Mouse (Mus musculus) heart, postnatal 25 days (tissue): ENCODE results near the gene Gm21312. TPM values are rescaled to one million over a fixed set of nuclear protein-coding genes. Genes with fewer than 3 reads are reported as not detected.
"Not testable (repeated sequence)": the region's sequence is repeated elsewhere in the genome, so short reads cannot be mapped to it uniquely, and the experiment has no call there.

Source experiments
- DNase-seq: peaks from one replicate; pipeline ENCODE4 v3.0.0; 2022; ENCODE audit warnings: low spot score
- intact Hi-C: fragments of 180-260 bp; cut with DNase I; formaldehyde crosslinking; loops from one replicate; pipeline ENCODE4 v1.15.1; 2025
- total RNA-seq, 2 experiments: library from RNA; stranded (reverse); gene quantifications; 2 replicates each; pipeline ENCODE4 v1.2.3; 2021

The Gm21312 gene
- not detected for total RNA-seq

- intact Hi-C loops, DNase-seq: not testable (repeated sequence)
Observed at GRCm38 (mm10) chr10:104176724-104177123, at the start of gene Gm21312. TSS of gene Gm21312 (plus strand) at chr10:104177024.

DNA sequence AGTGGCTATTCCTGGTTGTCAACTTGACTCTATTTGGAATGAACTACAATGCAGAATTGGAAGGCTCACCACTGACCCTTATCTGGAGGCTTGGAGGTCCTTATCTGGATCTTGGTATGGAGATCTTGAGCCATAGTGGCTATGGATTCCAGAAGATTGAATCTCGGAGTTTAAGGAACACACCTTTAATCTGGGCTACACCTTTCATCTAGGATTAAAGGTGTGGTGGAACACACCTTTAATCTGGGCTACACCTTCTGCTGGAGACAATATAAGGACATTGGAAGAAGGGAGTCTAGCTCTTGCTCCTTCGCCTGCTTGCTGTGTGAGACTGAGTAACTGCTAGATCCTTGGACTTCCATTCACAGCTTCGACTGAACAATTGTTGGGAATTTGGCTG, 34.1 kb upstream of the Gm21312 start, which contains the start of gene Gm21293:
Gene Gm21293, plus strand, starts transcription at position 301 of the 400 bp plus-strand sequence.
- intact Hi-C loops, result not testable (repeated sequence)

DNA sequence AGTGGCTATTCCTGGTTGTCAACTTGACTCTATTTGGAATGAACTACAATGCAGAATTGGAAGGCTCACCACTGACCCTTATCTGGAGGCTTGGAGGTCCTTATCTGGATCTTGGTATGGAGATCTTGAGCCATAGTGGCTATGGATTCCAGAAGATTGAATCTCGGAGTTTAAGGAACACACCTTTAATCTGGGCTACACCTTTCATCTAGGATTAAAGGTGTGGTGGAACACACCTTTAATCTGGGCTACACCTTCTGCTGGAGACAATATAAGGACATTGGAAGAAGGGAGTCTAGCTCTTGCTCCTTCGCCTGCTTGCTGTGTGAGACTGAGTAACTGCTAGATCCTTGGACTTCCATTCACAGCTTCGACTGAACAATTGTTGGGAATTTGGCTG, 25.6 kb upstream of the Gm21312 start, which contains the start of gene Gm6763:
Gene Gm6763, plus strand, starts transcription at position 301 of the 400 bp plus-strand sequence.
- intact Hi-C loops, DNase-seq: not testable (repeated sequence)

More for the DNA sequence above, 34.1 kb upstream of the Gm21312 start, which contains the start of gene Gm21293:
- DNase-seq, result not testable (repeated sequence)

GRCm38 (mm10) chr10:104159706-104160105, 17.1 kb upstream of the Gm21312 start, which contains the start of gene Gm8764:
TSS of gene Gm8764 (plus strand) at chr10:104160006.
- intact Hi-C loops, DNase-seq: not testable (repeated sequence)

DNA sequence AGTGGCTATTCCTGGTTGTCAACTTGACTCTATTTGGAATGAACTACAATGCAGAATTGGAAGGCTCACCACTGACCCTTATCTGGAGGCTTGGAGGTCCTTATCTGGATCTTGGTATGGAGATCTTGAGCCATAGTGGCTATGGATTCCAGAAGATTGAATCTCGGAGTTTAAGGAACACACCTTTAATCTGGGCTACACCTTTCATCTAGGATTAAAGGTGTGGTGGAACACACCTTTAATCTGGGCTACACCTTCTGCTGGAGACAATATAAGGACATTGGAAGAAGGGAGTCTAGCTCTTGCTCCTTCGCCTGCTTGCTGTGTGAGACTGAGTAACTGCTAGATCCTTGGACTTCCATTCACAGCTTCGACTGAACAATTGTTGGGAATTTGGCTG, 8.6 kb upstream of the Gm21312 start, which contains the start of gene Gm21304:
Gene Gm21304, plus strand, starts transcription at position 301 of the 400 bp plus-strand sequence.
- intact Hi-C loops, DNase-seq: not testable (repeated sequence)

DNA sequence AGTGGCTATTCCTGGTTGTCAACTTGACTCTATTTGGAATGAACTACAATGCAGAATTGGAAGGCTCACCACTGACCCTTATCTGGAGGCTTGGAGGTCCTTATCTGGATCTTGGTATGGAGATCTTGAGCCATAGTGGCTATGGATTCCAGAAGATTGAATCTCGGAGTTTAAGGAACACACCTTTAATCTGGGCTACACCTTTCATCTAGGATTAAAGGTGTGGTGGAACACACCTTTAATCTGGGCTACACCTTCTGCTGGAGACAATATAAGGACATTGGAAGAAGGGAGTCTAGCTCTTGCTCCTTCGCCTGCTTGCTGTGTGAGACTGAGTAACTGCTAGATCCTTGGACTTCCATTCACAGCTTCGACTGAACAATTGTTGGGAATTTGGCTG, 8.4 kb downstream of the Gm21312 start, which contains the start of gene Gm20765:
Gene Gm20765, plus strand, starts transcription at position 301 of the 400 bp plus-strand sequence.
- DNase-seq, intact Hi-C loops: not testable (repeated sequence)

DNA sequence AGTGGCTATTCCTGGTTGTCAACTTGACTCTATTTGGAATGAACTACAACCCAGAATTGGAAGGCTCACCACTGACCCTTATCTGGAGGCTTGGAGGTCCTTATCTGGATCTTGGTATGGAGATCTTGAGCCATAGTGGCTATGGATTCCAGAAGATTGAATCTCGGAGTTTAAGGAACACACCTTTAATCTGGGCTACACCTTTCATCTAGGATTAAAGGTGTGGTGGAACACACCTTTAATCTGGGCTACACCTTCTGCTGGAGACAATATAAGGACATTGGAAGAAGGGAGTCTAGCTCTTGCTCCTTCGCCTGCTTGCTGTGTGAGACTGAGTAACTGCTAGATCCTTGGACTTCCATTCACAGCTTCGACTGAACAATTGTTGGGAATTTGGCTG, 16.9 kb downstream of the Gm21312 start, which contains the start of gene Gm4340:
Gene Gm4340, plus strand, starts transcription at position 301 of the 400 bp plus-strand sequence.
- intact Hi-C loops, DNase-seq: not testable (repeated sequence)

- intact Hi-C loops, result no loop called here
- no peak for DNase-seq
Observed at GRCm38 (mm10) chr10:104209655-104210054, 32.8 kb downstream of the Gm21312 start.

- DNase-seq, result no peak
- intact Hi-C loops, result no loop called here
Observed at GRCm38 (mm10) chr10:104210268-104210990, 33.6 kb downstream of the Gm21312 start.

GRCm38 (mm10) chr10:104214527-104214926, 37.7 kb downstream of the Gm21312 start:
- intact Hi-C loops, result no loop called here
- no peak for DNase-seq

GRCm38 (mm10) chr10:104220303-104221021, 43.6 kb downstream of the Gm21312 start:
- intact Hi-C loops, result no loop called here
- DNase-seq, result no peak

Other genes with a start within 250 kb of the Gm21312 start
- not detected for gene Gm21293, start 34.0 kb upstream of the Gm21312 start, total RNA-seq
- not detected for gene Gm6763, start 25.5 kb upstream of the Gm21312 start, total RNA-seq
- gene Gm8764, start 17.0 kb upstream of the Gm21312 start, total RNA-seq, result not detected
- gene Gm21304, start 8.5 kb upstream of the Gm21312 start, total RNA-seq, result not detected
- not detected for gene Gm20765, start 8.5 kb downstream of the Gm21312 start, total RNA-seq
- gene Gm4340, start 17.0 kb downstream of the Gm21312 start, total RNA-seq, result not detected